Mouse (Mus musculus) neural tube, embryonic 10.5 days (tissue): ENCODE measurements at regions not wholly inside any gene's neighbourhood (a gene's known extent, or its start where the extent isn't known, plus 50 kb on each side); places are given as distances from the start of the nearest gene placed in this dataset.
A peak's percentile ranks its signal among the peaks of the same experiment; 100 is the strongest.

Experiments used
- DNase-seq: peaks from one replicate; pipeline ENCODE4 v3.0.0-alpha.2; 2017; ENCODE audit warnings: low spot score; ENCODE audit errors: extremely low spot score

DNA sequence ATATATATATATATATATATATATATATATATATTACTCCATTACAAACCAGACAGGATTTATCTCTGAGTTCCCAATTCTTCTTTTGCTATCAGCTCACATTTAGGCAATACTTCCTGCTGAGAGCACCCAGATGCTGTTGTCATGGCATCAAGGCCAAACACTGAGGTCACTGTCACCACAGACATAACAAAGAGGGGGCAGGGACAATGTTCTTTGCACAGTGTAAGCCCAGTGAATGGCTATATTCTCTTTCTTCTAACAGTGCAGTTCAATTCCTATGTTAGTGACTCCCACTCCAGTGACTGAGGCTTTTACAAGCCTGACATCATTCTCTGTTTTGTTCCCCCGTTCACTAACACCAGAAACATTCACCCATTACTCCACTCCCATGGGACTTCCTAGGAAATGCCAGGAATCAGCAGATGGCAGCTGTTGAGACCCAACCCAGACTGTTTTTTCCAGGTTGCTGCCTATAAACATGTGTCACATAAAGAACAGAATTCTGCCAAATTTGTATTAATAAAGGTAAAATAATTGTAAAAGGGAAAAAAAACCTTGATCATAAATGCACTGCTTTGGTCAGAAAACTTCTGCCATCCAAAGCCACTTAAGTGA lies 289.5 kb downstream of the Slc22a22 start:
- DNase-seq = no peak

DNA sequence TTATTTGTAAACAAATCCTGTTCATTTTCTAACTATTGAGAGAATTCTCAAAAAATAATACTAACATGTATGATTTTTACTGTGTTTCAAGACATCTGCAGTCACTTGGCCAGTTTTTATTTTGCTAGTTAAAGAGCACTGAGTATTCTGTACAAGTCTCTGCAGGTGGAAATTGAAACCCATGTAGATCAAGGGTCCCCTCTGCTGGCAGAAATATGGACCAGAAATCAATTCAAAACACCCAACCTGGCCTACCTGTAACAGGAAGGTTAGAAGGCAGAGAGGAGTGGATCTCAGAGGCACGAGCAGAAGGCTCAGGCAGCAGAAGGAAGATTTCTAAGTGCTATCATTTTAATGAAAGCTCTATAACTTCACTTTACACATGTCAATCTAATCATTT lies 298.3 kb downstream of the Slc22a22 start:
- no peak for DNase-seq

DNA sequence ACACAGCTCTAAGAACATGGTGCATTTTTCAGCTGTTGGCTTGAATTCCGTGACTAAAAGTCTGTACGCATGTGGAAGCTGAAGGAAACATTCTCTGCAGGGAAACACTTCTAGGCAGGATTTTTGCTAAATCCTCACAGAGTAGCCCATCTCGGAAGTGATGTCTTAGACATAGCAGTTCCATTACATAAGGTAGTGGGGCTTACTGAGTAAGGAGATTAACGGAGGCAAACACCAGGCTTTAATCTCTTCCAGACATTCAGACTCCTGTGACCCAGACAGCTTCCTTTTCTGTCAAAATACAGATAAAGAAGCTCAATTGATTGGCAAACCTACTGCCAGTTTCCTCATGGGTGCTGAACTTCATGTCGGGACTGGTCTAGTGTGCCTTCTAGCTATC lies 304.7 kb downstream of the Slc22a22 start:
- no peak for DNase-seq

DNA sequence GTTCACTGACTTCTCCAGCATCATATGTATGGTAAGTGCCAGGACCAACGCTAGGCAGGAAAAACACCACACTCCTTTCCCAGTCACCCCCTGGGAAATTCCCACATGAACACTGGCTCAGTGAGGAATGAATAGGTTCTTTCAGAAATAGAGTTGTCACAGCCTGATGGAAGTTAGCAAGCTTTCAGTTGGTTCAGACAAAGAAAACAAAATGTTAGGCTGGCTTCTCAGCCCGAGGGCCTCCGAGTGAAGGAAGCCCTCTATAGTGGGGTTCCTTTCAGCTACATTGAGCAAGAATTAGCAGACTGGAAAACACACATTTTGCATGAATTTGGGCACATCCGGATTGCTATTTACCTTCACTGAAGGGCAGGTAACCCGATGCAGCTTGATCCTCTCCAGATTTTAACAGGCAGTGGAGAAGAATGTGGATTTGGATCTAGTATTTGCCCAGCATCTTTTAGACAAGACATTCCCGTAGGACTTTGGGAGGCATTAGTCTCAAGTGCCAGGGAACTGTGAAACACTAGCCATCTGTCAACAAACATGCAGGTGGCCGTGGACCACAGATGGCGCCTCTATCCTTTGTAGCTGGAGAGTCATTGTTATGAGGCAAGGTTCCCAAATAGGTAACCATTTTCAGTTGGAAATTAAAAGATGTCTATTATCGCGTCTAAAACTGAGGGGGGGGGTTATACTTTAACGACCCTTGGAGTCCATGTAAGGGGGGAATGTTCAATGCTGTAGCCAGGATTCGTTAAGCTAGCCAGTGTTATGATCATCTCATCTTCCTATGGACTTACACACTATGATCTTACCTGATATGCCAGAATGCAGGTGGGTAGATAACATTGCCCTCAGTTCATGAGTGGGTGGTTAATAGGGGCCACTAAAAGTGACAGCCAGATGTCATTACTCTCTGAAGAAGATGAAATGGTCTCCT lies 314.8 kb downstream of the Slc22a22 start:
- DNase-seq = peak; percentile 27

DNA sequence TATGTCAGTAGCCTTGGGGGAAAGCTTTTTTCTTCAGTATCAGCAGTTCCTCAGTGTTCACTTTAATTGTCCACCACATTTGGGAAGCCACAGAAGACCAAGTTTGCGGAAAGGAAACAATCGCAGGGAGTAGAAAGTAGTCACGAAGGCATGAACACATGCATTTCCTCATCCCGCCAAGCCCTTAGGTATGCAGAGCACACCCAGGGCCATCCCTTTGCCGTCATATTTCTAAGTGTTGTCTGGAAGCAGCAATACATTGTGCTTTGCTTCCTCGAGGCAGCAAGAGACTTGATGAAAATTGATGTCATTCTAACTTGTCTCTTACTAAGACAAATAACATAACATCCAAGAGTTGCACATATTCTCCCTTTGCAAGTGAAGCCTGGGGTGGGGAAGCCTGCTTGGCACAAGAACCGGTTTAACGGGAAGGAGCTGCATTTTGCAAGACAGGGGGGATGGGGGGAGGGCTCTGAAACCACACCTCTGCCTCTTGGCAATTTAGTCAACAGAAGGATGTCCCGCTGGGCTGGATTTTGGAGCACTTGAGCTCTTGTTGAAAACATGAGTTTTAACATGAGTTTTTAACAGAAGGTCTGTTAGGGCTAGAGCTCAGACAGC lies 337.2 kb downstream of the Slc22a22 start:
- DNase-seq = no peak

DNA sequence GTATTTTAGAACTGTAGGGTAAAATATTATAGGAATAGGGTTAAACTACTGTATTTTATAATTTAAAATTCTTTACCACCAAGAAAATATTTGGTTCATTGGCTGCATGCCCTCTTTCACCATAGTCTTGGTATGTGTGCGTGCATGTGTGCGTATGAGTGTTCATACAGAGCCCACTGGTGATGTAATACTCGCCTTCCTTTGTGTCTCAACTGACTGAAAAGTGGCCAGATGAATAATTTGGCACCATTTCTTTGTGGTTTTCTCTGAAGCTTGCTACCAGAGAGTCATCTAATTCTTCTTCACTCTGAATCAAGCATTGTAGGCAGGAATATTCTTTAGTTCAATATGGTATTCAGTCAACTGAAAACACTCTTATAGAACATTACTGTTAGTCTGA lies 372.7 kb downstream of the Slc22a22 start:
- DNase-seq = no peak

DNA sequence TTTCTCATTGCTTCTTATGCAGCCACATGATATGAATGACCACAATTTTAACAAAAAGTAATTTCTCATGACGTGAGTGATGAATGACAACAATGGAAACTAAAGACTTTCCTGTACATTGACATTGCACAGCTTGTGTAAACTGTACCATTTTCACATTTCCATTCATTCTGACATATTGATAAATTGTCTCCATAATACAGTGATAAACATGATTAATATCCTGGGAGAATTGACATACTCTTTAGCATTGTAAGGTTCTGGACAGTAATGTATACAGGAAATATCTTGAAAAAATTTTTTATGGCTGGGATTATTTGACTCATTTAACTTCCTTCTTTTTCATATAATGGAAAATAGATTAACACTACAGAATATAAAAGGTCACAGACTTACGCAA lies 380.1 kb downstream of the Slc22a22 start:
- DNase-seq = no peak

DNA sequence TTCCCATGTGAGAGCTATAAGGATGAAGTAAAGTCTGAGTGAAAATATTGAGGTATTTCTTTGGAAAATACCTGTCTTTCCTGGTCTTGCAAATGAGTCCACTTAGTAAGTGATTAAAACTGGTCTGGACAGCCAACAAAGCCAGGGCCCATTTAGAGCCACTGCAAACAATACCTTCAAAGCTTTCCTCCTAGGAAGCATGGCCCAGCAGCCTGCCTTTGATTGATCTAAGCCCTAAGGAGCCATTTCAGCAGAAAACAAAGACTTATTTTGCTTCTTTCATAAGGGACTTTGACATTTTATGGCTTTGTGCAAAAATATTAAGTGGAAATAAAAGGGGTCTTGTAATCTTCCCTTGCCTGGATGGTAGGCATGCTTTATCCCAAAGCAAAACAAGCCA lies 397.6 kb downstream of the Slc22a22 start:
- no peak for DNase-seq

DNA sequence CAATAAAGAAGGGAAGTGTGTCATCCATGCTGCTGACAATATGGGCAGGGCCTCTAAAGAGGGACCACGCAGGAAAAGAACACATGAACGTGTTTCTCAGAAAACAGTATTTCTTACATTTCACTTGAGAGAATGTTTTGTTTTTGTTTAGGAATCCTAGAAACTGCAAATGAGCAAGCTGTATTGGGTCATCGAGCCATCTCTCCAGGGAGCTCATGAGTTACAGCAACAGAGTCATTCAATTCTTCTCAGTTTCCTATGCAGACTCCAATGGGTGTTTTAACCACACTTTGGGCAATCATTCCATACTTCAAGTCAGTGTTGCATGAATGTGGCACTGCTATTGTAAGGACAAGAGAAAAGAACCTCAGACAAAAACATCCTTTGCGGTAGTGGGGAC lies 403.6 kb downstream of the Slc22a22 start:
- DNase-seq = no peak

DNA sequence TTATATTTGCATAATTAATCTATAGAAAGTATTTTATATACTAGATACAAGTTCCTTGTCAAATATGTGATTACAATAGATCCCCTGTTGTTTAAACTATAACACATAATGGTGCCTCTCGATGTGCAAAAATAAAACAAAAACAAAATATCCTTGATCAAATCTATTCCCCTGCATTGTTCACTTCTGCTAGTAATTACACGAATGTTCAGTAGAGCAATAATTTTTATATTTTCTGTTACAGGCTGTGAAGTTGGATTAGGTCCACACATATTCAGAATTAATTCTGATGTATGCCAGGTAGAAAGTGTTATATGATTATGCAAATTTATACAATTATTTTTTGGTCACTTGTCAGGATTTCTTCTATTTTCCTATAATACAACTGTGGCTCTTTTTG lies 415.9 kb downstream of the Slc22a22 start:
- DNase-seq = no peak

DNA sequence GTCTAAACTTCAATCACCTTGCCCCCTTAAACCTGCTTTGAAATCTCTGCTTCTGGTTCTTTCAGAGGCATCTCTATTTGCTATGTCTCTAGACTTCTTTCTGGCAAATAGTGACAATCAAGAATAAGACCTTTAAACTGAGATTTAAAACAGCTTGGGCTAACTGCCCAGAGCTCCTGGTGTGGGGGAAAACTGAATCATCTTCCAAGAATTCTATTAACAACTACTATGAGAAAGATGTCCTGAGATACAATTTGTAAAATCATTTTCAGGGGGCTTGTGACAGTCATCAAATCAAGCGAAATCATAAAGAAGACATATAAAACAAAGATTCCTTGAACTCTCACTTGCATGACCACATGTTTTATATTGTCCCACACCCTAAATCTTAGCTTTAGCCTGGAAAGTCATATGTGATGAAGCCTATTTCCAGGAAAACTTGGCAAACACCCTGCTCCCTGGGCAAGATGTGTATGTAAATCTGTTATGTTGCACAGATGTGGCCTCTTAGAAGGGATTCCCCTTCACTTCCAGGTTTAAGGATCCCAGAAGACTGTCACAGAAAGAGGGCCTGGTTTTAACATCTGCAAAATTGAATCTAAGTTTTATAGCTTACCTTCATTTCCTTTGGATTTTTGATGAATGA lies 417.8 kb downstream of the Slc22a22 start:
- DNase-seq = no peak

DNA sequence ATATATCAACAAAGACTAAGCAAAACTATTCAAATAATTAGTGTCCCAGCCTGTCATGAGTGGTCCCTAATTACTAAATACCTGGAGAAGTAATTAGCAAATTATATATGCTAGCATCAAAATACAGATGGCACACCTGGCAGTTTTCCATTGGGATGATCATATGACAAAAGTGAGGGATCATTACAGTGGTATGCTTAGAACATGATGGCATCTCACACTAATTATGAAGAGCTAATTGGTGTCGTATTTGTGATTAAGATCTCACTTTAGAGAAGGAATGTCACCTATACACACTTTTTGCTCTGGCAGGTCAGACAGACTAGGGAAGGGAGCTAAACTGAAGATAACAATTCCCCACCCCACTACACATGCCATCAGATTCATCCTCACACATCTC lies 425.1 kb downstream of the Slc22a22 start:
- no peak for DNase-seq

DNA sequence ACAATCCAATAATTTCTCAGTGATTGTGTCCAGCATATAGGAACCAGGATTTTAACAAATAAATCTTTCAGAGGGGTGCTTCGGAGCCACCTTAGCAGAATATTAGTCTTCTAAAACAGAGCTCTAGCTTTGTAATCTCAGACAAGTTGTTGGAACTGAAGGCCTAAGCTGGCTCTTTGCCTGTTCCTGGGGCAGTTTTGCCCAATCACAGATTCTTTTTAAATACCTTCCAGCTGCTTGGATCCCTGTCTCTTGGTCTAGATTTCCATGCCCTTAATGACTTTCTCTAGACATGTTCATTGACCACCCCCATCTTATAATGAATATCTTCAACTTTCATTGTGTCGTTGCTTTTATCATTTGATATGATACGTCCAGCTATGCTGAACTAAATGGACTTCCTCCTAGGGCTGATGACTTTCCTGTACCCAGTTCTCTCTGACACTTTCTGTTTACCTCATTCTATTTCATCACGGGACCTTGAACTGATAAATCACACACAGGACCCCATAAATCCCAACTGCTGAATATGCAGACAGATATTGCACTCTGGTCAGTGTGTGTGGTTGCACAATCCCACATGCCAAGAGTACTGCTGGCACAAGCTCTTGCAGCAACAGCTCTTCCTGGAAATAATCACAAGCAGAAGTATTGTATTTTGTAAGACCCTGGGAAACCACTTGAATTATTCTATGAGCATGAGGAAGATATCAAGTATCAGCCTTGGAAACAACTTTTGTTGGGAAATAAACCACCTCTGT lies 440.4 kb downstream of the Slc22a22 start:
- DNase-seq = no peak

DNA sequence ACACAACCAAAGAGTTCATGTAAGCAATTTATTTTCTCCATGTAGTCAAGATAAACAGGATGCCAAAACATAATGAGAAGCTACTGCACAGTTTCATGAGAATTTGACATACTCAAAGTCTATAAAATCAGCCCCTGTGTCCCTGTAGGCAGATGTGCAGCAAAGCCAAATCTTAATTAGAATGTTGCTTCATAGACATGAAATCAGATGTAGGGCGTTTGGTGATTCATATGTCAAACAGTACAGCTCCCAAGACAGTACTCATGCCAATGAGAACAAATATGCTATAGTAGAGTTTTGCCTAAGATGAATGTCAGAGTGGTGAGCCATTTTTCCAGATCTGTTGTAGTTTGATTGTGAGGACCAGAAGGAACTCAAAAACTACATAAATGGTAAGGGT lies 444.4 kb downstream of the Slc22a22 start:
- DNase-seq = no peak
